Mouse (Mus musculus): ENCODE measurements around the gene Vmn1r178. TPM values are rescaled to one million over a fixed set of nuclear protein-coding genes. Genes with fewer than 3 reads are reported as not detected.
"Not testable (repeated sequence)": the region's sequence is repeated elsewhere in the genome, so short reads cannot be mapped to it uniquely, and the experiment has no call there.

Vmn1r178 gene
- polyA plus RNA-seq (2012; ENCODE audit: insufficient read depth, low replicate concordance), result 0.34 TPM in 1 of 2 replicates, not detected in the other

DNA sequence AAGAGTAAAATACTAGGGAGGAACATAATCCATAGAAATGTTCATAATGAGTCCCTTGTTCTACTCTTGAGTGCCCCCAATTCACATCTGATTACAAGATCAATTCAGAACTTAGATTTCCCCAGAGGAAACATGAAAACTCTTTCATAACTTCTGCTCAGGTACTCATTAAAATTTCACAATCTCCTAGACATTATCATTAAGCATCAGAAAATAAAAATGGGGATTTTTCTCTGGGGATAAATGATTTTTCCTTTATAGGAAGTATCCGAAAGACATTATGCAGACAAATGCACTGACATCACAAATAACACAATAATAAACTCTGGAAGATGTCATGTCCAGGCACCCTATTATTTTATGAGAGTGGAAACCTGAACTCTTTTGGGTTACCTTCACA, at the start of gene Vmn1r178:
Gene Vmn1r178, plus strand, starts transcription at position 301 of the 400 bp plus-strand sequence.
- Histone ChIP-seq H3K4me1 (no peaks in the 10 kb centered on the region), H3K27me3 (replicated peaks) (no peaks in the 10 kb centered on the region), H3K9me3 (no peaks in the 10 kb centered on the region), H3K36me3 (replicated peaks; ENCODE audit: low read length) (no peaks in the 10 kb centered on the region), H3K4me3 (replicated peaks) (no peak within 1 kb of the TSS)
- TF ChIP-seq GATA1 (IDR thresholded peaks at IDR 0.05; ENCODE audit: borderline replicate concordance, low read length), result no peak
- no peak for TF ChIP-seq FLI1 (IDR thresholded peaks at IDR 0.05; ENCODE audit: low read length)

GRCm38 (mm10) chr7:23866349-23866748, 25.5 kb upstream of the Vmn1r178 start, which contains the start of gene Vmn1r177:
Gene Vmn1r177 (minus strand): TSS chr7:23866449.
- not testable (repeated sequence) for H3K4me3 ChIP-seq (replicated peaks); H3K9me3 ChIP-seq; H3K4me1 ChIP-seq; H3K36me3 ChIP-seq (replicated peaks; ENCODE audit: low read length); H3K27me3 ChIP-seq (replicated peaks)

GRCm38 (mm10) chr7:23876918-23877317, 14.9 kb upstream of the Vmn1r178 start:
- not testable (repeated sequence) for H3K4me3 ChIP-seq (replicated peaks); H3K4me1 ChIP-seq; H3K36me3 ChIP-seq (replicated peaks; ENCODE audit: low read length); H3K27me3 ChIP-seq (replicated peaks); H3K9me3 ChIP-seq

DNA sequence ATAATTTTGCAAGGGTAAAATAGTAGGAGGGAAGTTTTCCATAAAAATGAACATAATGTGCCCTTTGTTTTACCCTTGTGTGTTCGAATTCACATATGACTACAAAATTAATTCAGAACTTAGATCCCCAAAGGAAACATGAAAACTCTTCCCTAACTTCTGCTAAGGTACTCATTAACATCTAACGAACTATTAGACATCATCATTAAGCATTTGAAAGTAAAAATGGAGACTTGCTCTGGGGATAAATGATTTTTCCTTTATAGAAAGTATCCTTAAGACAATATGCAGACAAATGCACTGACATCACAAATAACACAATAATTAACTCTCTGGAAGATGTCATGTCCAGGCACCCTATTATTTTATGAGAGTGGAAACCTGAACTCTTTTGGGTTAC, 34.9 kb downstream of the Vmn1r178 start, which contains the start of gene Vmn1r179:
Gene Vmn1r179, plus strand, starts transcription at position 301 of the 400 bp plus-strand sequence.
- Histone ChIP-seq H3K27me3 (replicated peaks) (no peaks in the 10 kb centered on the region), H3K4me1 (no peaks in the 10 kb centered on the region), H3K36me3 (replicated peaks; ENCODE audit: low read length) (no peaks in the 10 kb centered on the region), H3K9me3 (no peaks in the 10 kb centered on the region), H3K4me3 (replicated peaks) (no peak within 1 kb of the TSS)
- TF ChIP-seq GATA1 (IDR thresholded peaks at IDR 0.05; ENCODE audit: borderline replicate concordance, low read length) (no peak), FLI1 (IDR thresholded peaks at IDR 0.05; ENCODE audit: low read length) (no peak)

Other genes starting within 250 kb of the Vmn1r178 start
- gene Vmn1r172, start 233.7 kb upstream of the Vmn1r178 start, polyA plus RNA-seq (2012; ENCODE audit: insufficient read depth, low replicate concordance), result not detected in 2 replicates
- gene Vmn1r173, start 191.3 kb upstream of the Vmn1r178 start, polyA plus RNA-seq (2012; ENCODE audit: insufficient read depth, low replicate concordance), result 0.04 TPM in 1 of 2 replicates, not detected in the other
- 0.56 TPM in 1 of 2 replicates, not detected in the other for gene Vmn1r174, start 139.7 kb upstream of the Vmn1r178 start, polyA plus RNA-seq (2012; ENCODE audit: insufficient read depth, low replicate concordance)
- not detected in 2 replicates for gene Vmn1r175, start 81.4 kb upstream of the Vmn1r178 start, polyA plus RNA-seq (2012; ENCODE audit: insufficient read depth, low replicate concordance)
- not detected in 2 replicates for gene Vmn1r176, start 54.6 kb upstream of the Vmn1r178 start, polyA plus RNA-seq (2012; ENCODE audit: insufficient read depth, low replicate concordance)
- not detected in 2 replicates for gene Vmn1r177, start 25.6 kb upstream of the Vmn1r178 start, polyA plus RNA-seq (2012; ENCODE audit: insufficient read depth, low replicate concordance)
- not detected in 2 replicates for gene Vmn1r179, start 35.0 kb downstream of the Vmn1r178 start, polyA plus RNA-seq (2012; ENCODE audit: insufficient read depth, low replicate concordance)
- not detected in 2 replicates for gene Vmn1r180, start 58.6 kb downstream of the Vmn1r178 start, polyA plus RNA-seq (2012; ENCODE audit: insufficient read depth, low replicate concordance)
- not detected in 2 replicates for gene Vmn1r181, start 82.6 kb downstream of the Vmn1r178 start, polyA plus RNA-seq (2012; ENCODE audit: insufficient read depth, low replicate concordance)
- gene V1rd19, start 109.7 kb downstream of the Vmn1r178 start, polyA plus RNA-seq (2012; ENCODE audit: insufficient read depth, low replicate concordance), result not detected in 2 replicates
- not detected in 2 replicates for gene Vmn1r183, start 161.2 kb downstream of the Vmn1r178 start, polyA plus RNA-seq (2012; ENCODE audit: insufficient read depth, low replicate concordance)
- 3.2 and 4.7 TPM in 2 replicates for gene Zfp180, start 189.9 kb downstream of the Vmn1r178 start, polyA plus RNA-seq (2012; ENCODE audit: insufficient read depth, low replicate concordance)
- gene Zfp112, start 220.3 kb downstream of the Vmn1r178 start, polyA plus RNA-seq (2012; ENCODE audit: insufficient read depth, low replicate concordance), result 0.16 TPM in 1 of 2 replicates, not detected in the other
- 1.00 and 2.8 TPM in 2 replicates for gene Zfp235, start 242.2 kb downstream of the Vmn1r178 start, polyA plus RNA-seq (2012; ENCODE audit: insufficient read depth, low replicate concordance)